Mouse (Mus musculus) kidney, embryonic 16.5 days (tissue): ENCODE results near the gene Nudt11. TPM values are rescaled to one million over a fixed set of nuclear protein-coding genes. Genes with fewer than 3 reads are reported as not detected.
"Not testable (repeated sequence)": the region's sequence is repeated elsewhere in the genome, so short reads cannot be mapped to it uniquely, and the experiment has no call there.

ENCODE experiments used
- ATAC-seq: fragments of 200-750 bp; cut with Nextera tagmentation; 2 replicates; pipeline ENCODE4 v1.8.0; 2017; ENCODE audit warnings: moderate TSS enrichment; ENCODE audit not compliant: low FRiP score, low TSS enrichment
- H3K27ac ChIP-seq: fragments of 300-500 bp; sonication (generic); 2 replicates; pipeline ENCODE4 v1.5.1; 2014; ENCODE audit warnings: low read length
- H3K27me3 ChIP-seq: fragments of 300-500 bp; sonication (generic); 2 replicates; pipeline ENCODE4 v1.6.1; 2014; ENCODE audit warnings: low read length, control low read depth, mixed read lengths; ENCODE audit not compliant: insufficient read depth
- H3K36me3 ChIP-seq: fragments of 300-500 bp; sonication (generic); 2 replicates; pipeline ENCODE4 v1.6.1; 2014; ENCODE audit warnings: low read length, control low read depth, mixed read lengths; ENCODE audit not compliant: insufficient read depth
- H3K4me1 ChIP-seq: fragments of 300-500 bp; sonication (generic); 2 replicates; pipeline ENCODE4 v1.6.1; 2014; ENCODE audit warnings: low read length, control low read depth, mixed read lengths; ENCODE audit not compliant: insufficient read depth
- H3K4me2 ChIP-seq: fragments of 300-500 bp; sonication (generic); replicated peaks from 2 replicates; pipeline ENCODE4 v1.6.1; 2014; ENCODE audit warnings: low read depth, low read length
- H3K4me3 ChIP-seq: fragments of 300-500 bp; sonication (generic); 2 replicates; pipeline ENCODE4 v1.5.1; 2014; ENCODE audit warnings: mild to moderate bottlenecking, low read length
- H3K9ac ChIP-seq: fragments of 300-500 bp; sonication (generic); replicated peaks from 2 replicates; pipeline ENCODE4 v1.6.1; 2014; ENCODE audit warnings: low read length
- H3K9me3 ChIP-seq: fragments of 300-500 bp; sonication (generic); 2 replicates; pipeline ENCODE4 v1.6.1; 2016; ENCODE audit warnings: low read length, control low read depth
- WGBS: fragments of 180-500 bp; shearing (Covaris S2); extraction: QIAGEN DNeasy Blood & Tissue Kit; methylation state at CpG from one replicate; pipeline ENCODE4 v1.1.7; 2014; 5-methylcytosine and 5-hydroxymethylcytosine counted together
- microRNA-seq: library from miRNA; unstranded; fragments of <30 nt; microRNA quantifications from one replicate; pipeline ENCODE4, GENCODE M21; 2016
- polyA plus RNA-seq: library from polyadenylated mRNA; unstranded; fragments of >200 nt; fragmentation: Nextera tagmentation; extraction: Ambion mirVana; gene quantifications from 2 replicates; pipeline ENCODE4 v1.2.1, GENCODE M21; 2015

The Nudt11 gene
- polyA plus RNA-seq: 3.2 and 3.9 TPM in 2 replicates

- not testable (repeated sequence) for H3K4me1 ChIP-seq, H3K36me3 ChIP-seq, H3K27ac ChIP-seq, H3K27me3 ChIP-seq, H3K9ac ChIP-seq, H3K9me3 ChIP-seq
- peak within 1 kb of the TSS; percentile 18 for H3K4me2 ChIP-seq
- peak; percentile 91 for ATAC-seq
- H3K4me3 ChIP-seq: peak within 1 kb of the TSS; percentile 36
- no CpG with 5 or more reads among the region's 121 CpGs for WGBS
Observed at GRCm38 (mm10) chrX:6047066-6047935, at the start of gene Nudt11. Gene Nudt11, plus strand, starts transcription at chrX:6047453.

GRCm38 (mm10) chrX:6047936-6048614, 822 bp downstream of the Nudt11 start:
- H3K4me1 ChIP-seq, H3K36me3 ChIP-seq, H3K9ac ChIP-seq, H3K9me3 ChIP-seq, H3K27ac ChIP-seq, H3K27me3 ChIP-seq: not testable (repeated sequence)
- ATAC-seq: peak; percentile 76
- peak overlapping the region; percentile 36 for H3K4me3 ChIP-seq
- WGBS: 12% methylated on average over 8 of the region's 60 CpGs
- H3K4me2 ChIP-seq: peak overlapping the region; percentile 46

GRCm38 (mm10) chrX:6061563-6061962, 14.3 kb downstream of the Nudt11 start:
- Histone ChIP-seq H3K36me3 (no peaks in the 10 kb centered on the region), H3K27ac (no peak overlapping the region), H3K4me3 (no peak overlapping the region), H3K9ac (no peak overlapping the region), H3K4me1 (no peaks in the 10 kb centered on the region), H3K4me2 (no peak overlapping the region), H3K9me3 (no peaks in the 10 kb centered on the region), H3K27me3 (no peaks in the 10 kb centered on the region)
- no peak for ATAC-seq
- WGBS: 69% methylated on average over 1 of the region's 1 CpGs

- no peak for ATAC-seq
- H3K4me1 ChIP-seq: no peaks in the 10 kb centered on the region
- no peak within 1 kb of the TSS for H3K27ac ChIP-seq
- H3K4me2 ChIP-seq: no peak within 1 kb of the TSS
- peaks cover 26% of the 10 kb centered on the region for H3K9me3 ChIP-seq
- 90% methylated on average over 39 of the region's 39 CpGs for WGBS
- no peaks in the 10 kb centered on the region for H3K36me3 ChIP-seq
- H3K4me3 ChIP-seq: no peak within 1 kb of the TSS
- H3K9ac ChIP-seq: no peak within 1 kb of the TSS
- no peaks in the 10 kb centered on the region for H3K27me3 ChIP-seq
Observed at GRCm38 (mm10) chrX:6082954-6083680, 35.9 kb downstream of the Nudt11 start, which contains the start of gene AU022751. Gene AU022751, minus strand, starts transcription at chrX:6083419.

GRCm38 (mm10) chrX:6091547-6091946, 44.3 kb downstream of the Nudt11 start:
- peak overlapping the region; percentile 38 for H3K4me3 ChIP-seq
- no peak overlapping the region for H3K27ac ChIP-seq
- H3K27me3 ChIP-seq: no peaks in the 10 kb centered on the region; the same call in 1 of the 2 replicates
- H3K9me3 ChIP-seq: no peaks in the 10 kb centered on the region
- no peaks in the 10 kb centered on the region for H3K4me1 ChIP-seq
- no peak overlapping the region for H3K9ac ChIP-seq
- no peak for ATAC-seq
- WGBS: 25% methylated on average over 12 of the region's 12 CpGs
- H3K36me3 ChIP-seq: no peaks in the 10 kb centered on the region
- H3K4me2 ChIP-seq: peak overlapping the region; percentile 54

- Histone ChIP-seq H3K27me3 (no peaks in the 10 kb centered on the region; the same call in 1 of the 2 replicates), H3K36me3 (no peaks in the 10 kb centered on the region), H3K4me1 (no peaks in the 10 kb centered on the region), H3K9me3 (no peaks in the 10 kb centered on the region), H3K27ac (no peak overlapping the region), H3K4me3 (peak overlapping the region; percentile 38), H3K4me2 (peak overlapping the region; percentile 54), H3K9ac (0 out of 2 replicates have a peak overlapping the region, but pooled peaks have one; percentile 4)
- 15% methylated on average over 30 of the region's 30 CpGs for WGBS
- ATAC-seq: peak; percentile 84
Observed at GRCm38 (mm10) chrX:6091996-6092757, 44.9 kb downstream of the Nudt11 start.

Small RNA genes within 50 kb of the gene (microRNA-seq; reads per million reads assigned to microRNA genes)
- not detected for gene Gm27360

Other genes with a start within 250 kb of the Nudt11 start
- not detected in 2 replicates for gene AU022751, start 36.0 kb downstream of the Nudt11 start, polyA plus RNA-seq
- 10.6 and 11.6 TPM in 2 replicates for gene Nudt10, start 125.6 kb downstream of the Nudt11 start, polyA plus RNA-seq